Mouse (Mus musculus): ENCODE measurements around the gene Zfp963. TPM values are rescaled to one million over a fixed set of nuclear protein-coding genes. Genes with fewer than 3 reads are reported as not detected.

Gene Zfp963
- 1.4 and 2.5 TPM in 2 replicates for polyA plus RNA-seq (2012; rRNA removed)

DNA sequence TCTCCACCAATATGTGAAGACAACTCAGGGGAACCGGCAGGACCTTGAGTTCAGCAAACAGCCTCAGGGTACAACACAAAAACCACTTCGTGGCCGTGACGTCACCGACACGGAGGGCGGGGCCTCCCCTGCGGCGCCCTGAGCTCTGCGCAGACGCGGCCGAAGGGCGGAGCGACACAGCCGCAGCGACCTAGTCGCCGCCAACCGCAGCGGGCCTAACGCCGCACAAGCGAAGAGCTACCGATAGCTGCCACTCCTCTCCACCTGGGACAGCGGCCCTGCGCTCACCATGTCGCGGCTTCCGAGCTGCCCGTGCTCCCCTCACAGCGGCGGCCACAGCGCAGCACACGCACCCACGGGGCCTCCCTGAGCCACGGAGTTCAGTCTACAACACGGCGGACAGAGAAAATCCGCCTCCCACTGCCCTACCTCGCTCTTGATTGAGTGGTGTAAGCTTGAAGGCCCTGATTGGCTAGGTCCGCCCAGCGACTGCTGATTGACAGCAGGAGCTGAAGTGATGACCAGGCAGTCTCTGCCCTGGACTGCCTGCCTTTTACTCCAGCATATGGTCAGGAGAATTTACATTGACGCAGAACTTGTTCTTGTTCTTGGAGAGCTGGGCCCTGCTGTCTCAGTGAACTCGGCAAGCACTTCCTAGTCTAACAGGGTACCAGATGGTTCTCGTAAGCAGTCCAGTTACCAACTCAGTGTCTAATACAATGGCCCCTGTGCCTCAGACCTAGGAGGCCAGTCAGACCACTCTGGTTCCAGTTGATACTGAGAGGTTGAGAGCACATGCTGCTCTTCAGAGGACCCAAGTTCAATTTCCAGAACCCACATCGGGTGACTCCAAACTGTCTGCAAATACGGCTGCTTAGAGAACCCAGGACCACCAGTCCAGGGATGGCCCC, at the start of gene Zfp963:
TSS of gene Zfp963 (minus strand) at position 427 of the 911 bp plus-strand sequence.
- DNase-seq (ENCODE audit: low read depth, low spot score): peak; percentile 81
- 4% methylated on average over 48 of the region's 48 CpGs for WGBS

DNA sequence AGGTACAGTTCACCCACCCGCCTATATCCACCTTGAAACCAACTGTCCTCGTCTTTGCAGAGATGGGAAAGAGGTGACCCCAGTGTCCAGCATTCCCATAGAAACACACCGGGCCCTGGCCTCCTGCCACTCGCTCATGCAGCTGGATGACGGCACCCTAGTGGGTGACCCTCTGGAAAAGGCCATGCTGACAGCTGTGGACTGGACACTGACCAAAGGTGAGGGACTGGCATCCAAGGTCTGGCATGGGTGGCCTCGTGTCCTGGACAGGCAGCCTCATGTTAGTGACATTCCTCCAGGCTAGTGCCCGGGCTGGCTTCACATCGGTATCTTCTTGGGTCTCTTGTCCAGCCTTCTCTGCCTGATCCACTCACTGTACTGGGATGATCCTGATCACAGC, 49.5 kb upstream of the Zfp963 start:
- WGBS: 93% methylated on average over 8 of the region's 8 CpGs
- no peak for DNase-seq (ENCODE audit: low read depth, low spot score)

DNA sequence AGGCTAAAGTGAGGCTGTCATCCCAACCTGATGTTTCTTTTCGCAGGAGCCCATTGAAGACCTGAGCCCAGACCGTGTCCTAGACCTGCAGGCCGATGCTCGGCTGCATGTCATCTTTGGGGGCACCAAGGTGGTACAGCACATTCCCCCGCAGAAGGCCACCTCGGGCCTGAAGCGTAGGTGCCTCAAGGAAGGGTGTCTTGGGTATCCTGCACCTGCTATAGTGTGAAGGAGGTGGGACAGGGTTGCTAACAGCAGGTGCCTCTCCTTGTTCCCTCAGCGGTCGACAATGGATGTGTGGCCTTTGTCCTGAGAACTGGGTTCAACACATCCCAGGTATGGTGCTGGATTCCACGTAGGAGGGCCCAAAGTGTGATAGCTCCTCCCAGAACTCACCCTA, 47.9 kb upstream of the Zfp963 start:
- WGBS: 93% methylated on average over 10 of the region's 10 CpGs
- DNase-seq (ENCODE audit: low read depth, low spot score): no peak

DNA sequence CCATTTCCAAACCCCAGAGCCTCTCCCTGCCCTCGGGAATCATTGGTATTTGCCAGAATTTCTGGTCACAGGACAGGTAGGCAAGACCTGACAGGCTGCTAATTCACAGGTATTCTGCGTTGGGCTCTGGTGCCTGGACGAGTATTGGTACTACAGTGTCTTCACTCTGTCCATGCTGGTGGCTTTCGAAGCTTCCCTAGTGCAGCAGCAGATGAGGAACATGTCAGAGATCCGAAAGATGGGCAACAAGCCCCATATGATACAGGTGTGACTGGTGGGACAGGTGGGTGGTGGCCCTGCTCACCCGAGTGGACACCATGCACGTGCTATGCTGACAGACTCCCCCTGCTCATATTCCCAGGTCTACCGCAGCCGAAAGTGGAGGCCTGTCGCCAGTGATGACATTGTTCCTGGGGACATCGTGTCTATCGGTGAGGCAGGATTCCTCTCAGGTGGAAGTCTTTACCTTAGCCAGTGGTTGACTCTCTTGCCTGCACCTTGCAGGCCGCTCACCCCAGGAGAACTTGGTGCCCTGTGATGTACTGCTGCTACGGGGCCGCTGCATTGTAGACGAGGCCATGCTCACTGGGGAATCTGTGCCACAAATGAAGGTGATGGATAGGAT, 47.1 kb upstream of the Zfp963 start:
- no peak for DNase-seq (ENCODE audit: low read depth, low spot score)
- WGBS: 95% methylated on average over 16 of the region's 16 CpGs

DNA sequence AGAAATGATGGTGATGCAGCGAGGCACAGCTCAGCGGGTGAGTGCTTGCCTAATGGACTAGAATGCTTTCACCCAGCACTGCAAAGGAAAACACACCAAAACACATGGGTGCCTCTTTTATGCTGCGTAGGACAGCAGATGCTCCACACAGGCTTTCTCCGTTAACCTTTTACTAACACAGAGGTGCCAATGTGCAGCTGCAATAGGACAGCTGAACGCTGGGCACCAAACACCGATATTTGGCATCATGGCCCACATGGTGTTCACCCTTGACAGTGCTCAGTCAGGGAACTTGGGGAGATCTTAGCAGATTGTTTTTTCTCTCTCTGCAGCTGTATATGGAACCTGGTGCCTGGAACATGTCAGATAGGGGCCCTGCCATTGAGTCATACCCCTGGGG, 45.1 kb upstream of the Zfp963 start:
- no peak for DNase-seq (ENCODE audit: low read depth, low spot score)
- 94% methylated on average over 6 of the region's 6 CpGs for WGBS

DNA sequence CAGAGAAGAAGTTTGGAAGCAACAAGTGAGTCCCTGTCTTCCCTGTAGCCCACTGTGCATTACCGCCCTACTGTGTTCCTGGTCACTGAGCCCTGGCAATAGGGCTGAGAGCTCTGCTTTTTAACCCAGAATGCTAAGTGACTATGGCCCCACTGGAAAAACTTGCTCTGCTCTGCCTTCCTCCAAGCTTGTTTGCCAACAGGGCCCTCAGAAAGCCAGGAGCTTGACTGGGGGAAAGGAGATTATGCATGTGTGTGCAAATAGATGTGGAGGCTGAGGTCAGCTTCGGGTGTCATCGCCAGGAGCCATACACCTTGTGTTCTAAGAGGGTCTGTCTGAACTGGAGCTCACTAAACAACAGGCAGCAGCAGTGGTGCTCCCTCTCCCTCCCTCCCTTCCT, 44.3 kb upstream of the Zfp963 start:
- WGBS: 89% methylated on average over 3 of the region's 3 CpGs
- DNase-seq (ENCODE audit: low read depth, low spot score): no peak

DNA sequence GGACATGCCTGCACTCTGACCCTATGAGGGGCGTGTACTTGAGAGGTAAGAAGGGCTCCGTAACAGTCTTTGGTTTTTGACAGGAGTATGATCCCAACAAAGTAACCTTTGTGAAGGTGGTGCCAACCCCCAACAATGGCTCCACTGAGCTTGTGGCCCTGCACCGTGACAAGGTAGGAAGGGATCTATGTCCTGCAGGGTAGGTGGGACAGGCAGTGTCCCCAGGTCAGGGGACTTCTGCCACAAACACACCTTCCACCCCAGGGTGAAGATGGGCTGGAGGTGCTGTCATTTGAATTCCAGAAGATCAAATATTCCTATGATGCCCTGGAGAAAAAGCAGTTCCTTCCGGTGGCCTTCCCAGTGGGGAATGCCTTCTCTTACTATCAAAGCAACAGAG, 43.9 kb upstream of the Zfp963 start:
- 91% methylated on average over 4 of the region's 4 CpGs for WGBS
- no peak for DNase-seq (ENCODE audit: low read depth, low spot score)

DNA sequence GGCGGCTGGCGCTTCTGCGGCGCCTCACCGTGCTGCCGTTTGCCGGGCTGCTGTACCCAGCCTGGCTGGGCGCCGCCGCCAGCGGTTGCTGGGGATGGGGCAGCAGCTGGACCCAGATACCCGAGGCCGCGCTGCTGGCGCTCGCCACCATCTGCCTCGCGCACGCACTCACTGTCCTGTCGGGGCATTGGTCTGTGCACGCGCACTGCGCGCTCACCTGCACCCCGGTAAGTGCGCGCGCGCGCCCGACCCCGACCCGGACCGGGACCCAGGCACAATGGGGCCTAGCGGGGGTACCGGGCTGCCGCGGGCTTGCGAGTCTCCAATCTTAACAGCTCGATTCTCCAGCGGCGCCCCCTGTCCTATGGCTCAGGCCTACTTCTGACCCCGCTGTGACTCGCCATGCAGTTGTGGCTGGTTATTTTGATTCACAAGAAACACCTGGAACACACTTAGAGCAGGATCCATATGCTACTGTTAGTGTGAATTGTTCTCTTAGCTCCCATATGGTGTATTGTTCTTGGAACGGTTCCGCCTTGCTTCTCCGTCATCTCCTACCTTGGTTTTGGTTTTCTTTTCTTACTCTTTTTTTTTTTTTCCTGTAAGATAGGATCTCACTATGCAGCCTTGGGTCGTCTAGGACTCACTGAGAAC, 41.8 kb upstream of the Zfp963 start:
- DNase-seq (ENCODE audit: low read depth, low spot score): no peak
- under 1% methylated on average over 48 of the region's 48 CpGs for WGBS

DNA sequence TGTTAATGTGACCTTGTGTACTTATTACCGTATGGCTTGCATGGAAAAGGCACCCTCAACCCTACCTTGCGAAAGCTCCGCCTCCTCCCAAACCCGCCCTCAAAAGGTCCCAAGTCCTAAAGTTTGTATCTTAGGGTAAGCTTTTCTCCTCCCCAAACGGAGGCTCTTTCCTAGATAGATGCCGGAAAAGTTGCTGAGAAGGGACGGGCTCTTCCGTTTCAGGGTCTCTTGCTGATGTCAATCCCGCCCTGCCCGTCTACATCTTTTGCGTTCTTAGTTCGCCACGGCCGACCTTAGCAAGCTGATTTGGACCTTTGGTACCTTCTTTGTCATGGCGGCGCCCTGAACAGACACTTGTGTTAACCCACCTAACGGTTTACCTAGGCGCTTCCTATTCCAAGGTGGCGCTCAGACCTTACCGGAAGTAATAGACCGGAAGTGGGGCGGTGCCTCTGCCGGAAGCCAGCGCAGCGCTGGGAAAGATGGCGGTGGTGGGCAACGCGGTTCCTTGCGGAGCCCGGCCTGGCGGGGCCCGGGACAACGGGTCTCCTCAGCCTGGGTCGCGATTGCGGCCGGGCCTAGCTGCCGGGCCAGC, 41.1 kb upstream of the Zfp963 start, which contains the start of the genes Atp13a1 and Zfp866:
TSS of gene Atp13a1 (plus strand) at position 391 of the 595 bp plus-strand sequence.
TSS of gene Zfp866 (minus strand) at position 406 of the 595 bp plus-strand sequence.
- peak; percentile 76 for DNase-seq (ENCODE audit: low read depth, low spot score)
- under 1% methylated on average over 38 of the region's 38 CpGs for WGBS

DNA sequence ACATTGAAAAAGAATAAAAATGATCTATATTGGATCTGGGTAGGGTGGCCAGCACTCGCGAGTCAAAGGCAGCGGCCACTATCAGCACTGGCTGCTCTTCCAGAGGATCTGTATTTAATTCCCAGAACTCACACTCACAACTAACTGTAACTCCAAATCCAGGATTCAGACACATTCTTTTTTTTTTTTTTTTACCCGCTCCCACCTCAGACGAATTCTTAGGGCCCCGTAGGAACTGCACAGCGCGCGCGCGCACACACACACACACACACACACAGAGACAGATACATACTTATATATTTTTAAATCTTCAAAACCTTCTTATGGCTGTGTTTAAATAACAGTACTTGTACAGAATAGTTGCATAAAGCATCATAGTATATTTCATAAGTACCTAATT, 40.6 kb upstream of the Zfp963 start:
- WGBS: 20% methylated on average over 11 of the region's 11 CpGs
- no peak for DNase-seq (ENCODE audit: low read depth, low spot score)

DNA sequence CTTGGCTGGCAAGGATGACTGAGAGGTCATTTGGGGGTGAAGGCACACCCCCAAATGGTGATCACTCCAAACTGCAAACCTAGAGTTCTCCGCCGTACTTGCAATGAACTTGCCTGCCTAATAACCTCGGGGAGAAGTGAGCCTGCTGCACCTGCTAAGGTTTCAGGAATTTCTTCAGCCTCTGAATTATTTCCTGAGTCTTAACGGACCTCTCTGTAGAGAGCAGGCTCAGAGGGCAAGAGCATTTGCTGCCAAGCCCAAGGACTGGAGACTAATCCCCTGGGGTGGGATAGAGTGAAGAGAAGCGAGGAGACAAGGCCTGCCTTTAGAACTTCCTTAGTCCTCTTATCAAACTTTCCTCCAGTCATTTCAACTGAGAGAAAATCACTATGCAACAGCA, 40.0 kb upstream of the Zfp963 start:
- no peak for DNase-seq (ENCODE audit: low read depth, low spot score)
- 60% methylated on average over 5 of the region's 5 CpGs for WGBS

DNA sequence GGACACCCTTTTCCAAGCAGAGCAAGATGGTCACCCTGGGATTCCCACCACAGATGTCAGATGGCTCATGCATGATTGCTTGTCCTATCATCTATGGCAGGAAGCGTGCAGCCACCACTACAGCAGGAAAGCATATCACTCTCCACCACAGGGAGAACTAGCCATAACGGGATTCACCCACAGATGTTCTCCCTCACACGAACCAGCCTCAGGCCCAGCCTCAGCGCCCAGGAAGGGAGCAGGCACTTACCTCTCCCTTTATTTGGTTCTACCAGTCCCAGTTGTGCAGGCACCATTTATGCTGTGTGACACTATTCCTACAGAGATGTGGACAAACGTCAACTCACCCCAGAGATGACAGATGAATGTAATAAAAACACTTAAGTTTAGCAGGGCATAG, 39.3 kb upstream of the Zfp963 start:
- 87% methylated on average over 5 of the region's 5 CpGs for WGBS
- no peak for DNase-seq (ENCODE audit: low read depth, low spot score)

DNA sequence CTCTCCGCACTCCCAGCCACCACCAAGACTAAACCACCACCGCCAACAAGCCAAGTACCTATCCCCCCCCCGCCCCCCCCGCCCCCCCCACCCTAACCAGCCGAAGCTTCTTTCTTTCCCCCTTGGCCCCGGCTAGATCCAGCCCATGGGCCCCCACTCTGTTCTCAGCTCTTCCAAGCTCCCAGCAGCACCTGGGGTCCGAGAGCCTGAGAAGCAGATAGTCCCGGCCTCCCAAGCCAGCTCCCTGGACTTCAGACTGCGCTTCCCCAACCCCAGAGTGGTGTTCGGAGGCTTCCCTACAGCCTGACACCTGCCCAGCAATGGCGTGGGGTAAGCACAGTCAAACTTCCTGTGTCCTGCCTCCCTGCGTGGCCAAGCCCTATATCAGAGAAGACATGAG, 27.3 kb upstream of the Zfp963 start:
- 64% methylated on average over 11 of the region's 12 CpGs for WGBS
- DNase-seq (ENCODE audit: low read depth, low spot score): no peak

DNA sequence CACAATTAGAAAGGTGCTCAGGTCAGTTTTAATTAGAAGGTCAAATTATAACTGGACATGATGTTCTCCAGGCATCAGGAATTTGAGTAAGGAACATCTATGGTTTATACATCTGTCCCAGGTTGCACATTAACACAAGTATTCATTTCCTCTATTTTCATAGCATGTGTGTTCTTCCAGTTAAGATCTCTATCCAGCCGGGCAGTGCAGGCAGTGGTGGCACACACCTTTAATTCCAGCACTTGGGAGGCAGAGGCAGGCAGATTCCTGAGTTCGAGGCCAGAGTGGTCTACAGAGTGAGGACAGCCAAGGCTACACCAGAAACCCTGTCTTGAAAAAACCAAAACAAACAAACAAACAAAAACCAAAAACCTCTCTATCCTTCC, 25.4 kb upstream of the Zfp963 start:
- 44% methylated on average over 2 of the region's 2 CpGs for WGBS

DNA sequence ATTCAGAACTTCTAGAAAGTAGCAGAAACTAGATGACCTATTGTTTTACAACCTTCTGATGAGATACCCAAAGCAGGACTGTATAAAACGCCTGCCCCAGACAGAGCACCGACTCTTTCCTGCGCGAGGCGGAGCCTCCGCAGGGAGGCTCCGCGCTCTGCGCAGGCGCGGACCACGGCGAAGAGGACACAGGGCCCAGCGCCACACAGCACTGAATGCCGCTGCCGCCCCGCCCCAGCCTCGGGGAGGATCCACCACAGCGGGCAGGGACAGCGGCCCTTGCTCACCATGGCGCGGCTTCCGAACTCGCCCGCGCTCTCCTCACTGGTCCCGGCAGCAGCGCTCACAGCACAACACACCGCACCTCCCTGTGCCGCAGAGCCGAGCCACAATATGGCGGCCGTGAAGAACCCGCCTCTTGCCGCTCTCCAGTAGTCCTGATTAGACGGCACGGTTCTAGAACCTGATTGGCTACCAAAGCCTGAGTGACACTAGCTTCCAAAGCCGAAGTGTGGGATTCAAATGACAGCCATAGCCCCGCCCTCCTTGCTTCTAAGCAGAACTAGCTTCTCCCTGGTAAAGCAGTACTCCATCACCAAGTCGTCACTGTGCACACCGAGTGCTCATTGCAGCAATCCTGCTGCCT, 24.9 kb upstream of the Zfp963 start, which contains the start of gene Gm20422:
TSS of gene Gm20422 (minus strand) at position 384 of the 646 bp plus-strand sequence.
- under 1% methylated on average over 41 of the region's 41 CpGs for WGBS
- peak; percentile 97 for DNase-seq (ENCODE audit: low read depth, low spot score)

More for the DNA sequence above, 25.4 kb upstream of the Zfp963 start:
- no peak for DNase-seq (ENCODE audit: low read depth, low spot score)

DNA sequence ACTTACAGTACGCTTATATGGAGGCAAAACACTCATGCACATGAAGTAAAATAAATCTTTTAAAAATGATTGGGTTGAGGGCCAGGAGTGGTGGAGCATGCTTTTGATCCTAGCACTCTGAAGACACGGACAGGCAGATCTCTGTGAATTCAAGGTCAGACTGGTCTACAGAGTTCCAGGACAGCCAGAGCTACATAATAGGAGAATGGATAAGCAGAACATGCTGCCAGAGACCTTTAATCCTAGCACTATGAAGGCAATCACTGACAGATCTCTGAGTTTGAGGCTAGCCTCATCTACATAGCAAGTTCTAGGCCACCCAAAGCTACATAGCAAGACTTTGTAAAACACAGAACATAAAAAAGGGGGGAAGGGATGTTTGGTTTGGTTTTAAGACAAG, 22.3 kb upstream of the Zfp963 start:
- 90% methylated on average over 2 of the region's 2 CpGs for WGBS
- DNase-seq (ENCODE audit: low read depth, low spot score): no peak

DNA sequence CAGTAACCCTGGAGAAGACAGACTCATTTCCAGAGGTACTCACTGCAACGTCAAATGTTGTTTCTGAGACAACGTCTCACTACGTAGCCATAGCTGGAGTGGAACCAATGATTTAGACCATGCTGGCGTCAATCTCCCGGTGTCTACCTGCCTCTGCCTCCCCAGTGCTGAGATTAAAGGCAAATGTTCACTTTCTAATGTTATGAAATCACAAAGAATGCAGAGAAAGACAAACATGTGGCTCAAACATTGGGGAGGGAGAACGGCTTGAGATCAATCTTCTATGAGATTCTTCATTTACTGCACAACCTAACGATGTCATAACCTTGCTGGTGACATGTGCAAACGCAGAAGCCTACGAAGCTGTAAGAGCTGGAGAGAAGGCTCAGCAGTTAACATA, 21.5 kb upstream of the Zfp963 start:
- 80% methylated on average over 9 of the region's 9 CpGs for WGBS
- DNase-seq (ENCODE audit: low read depth, low spot score): no peak

DNA sequence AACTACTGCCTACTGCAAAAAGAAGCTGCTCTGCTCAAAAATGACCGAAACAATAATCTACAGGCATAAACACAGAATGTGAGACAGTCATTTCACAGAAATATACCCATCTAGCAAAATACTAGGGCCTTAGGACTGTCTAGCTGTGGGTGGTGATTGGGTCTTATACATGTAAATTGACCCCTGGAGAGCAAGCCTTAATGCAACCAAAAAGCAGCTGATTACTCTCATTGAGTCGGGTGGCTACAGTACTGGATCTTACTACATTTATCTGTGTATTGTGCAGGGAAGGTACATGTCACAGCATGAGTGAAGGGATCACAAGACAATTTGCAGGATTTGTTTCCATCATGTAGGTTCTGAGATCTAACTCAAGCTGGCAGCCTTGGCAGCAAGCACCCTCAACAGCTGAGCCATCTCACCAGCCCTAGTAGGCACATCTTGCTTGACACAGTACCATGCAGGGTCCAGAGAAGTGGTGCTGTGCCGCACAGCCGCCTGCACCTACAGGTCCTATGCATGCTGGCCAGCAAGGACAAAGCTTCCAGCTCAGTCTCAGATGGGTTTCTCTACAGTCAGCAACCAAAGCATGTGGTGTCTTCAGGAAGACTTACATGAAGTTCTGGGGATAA, 12.2 kb upstream of the Zfp963 start:
- WGBS: 95% methylated on average over 4 of the region's 4 CpGs

DNA sequence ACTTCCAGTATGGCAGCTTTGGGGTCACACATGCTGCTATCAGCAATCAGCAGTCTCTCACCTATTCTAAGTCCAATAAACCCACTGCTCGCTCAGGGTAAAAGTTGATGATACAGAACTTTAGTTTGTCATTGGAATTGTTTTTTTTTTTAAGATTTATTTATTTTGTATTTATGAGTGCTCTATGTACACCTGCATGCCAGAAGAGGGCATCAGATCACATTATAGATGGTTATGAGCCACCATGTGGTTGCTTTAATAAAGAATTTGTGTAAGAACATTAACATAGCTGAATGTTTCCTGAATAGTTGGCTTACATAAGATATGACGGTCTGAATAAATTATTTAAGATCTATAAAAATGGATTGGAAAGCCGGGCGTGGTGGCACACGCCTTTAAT, 8.5 kb upstream of the Zfp963 start:
- no peak for DNase-seq (ENCODE audit: low read depth, low spot score)
- WGBS: 79% methylated on average over 5 of the region's 5 CpGs

More for the DNA sequence above, 12.2 kb upstream of the Zfp963 start:
- DNase-seq (ENCODE audit: low read depth, low spot score): no peak

All from large intestine, adult 2 months (tissue).